Mouse (Mus musculus) ES-E14 (cell line): ENCODE measurements at regions not wholly inside any gene's neighbourhood (a gene's known extent, or its start where the extent isn't known, plus 50 kb on each side); places are given as distances from the start of the nearest gene placed in this dataset.

Experiments
- CHD2 ChIP-seq: IDR thresholded peaks from 2 replicates; pipeline ENCODE4 v1.6.1; 2014; ENCODE audit warnings: mild to moderate bottlenecking, low read depth, low read length, inconsistent platforms
- MAFK ChIP-seq: IDR thresholded peaks from 2 replicates; pipeline ENCODE4 v1.6.1; 2014; ENCODE audit warnings: mild to moderate bottlenecking, low read depth, low read length, inconsistent platforms; ENCODE audit not compliant: insufficient read depth
- ZNF384 ChIP-seq: IDR thresholded peaks from 2 replicates; pipeline ENCODE4 v1.6.1; 2012; ENCODE audit warnings: low read depth, low read length, inconsistent platforms

GRCm38 (mm10) chr11:111350028-111350427 lies 284.1 kb downstream of the Kcnj2 start:
- no peak for TF ChIP-seq MAFK
- no peak for TF ChIP-seq CHD2
- no peak for TF ChIP-seq ZNF384
